ENCODE assay signal across 8 mouse cellular contexts in the genomic region with DNA sequence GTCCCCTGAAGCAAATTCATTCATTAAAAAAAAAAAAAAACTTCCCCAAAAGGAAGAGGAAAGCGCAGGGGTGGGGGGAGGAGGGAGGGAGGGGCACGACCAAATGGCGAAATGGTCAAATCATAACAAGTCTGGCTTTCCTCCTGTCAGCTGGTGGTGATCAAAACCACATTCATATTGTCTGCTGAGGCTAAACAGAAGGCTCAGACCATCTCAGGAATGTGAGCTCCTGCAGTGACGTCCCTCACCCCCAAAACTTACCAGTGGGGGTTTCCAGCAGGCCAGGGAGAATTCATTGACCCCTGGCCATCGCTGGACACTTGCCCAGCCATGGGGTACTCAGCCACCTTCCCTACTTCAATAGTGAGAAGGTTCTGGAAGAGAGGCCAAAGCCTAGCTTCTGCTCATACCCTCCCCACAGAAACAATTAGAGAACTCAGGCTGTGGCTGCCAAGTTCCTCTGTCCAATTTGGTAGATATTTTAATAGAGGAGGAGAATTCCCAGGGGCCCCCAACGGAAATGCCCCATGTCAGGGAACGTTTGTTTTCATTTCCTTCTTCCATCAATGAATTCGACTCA.
DNase-seq lines count a peak whose midpoint lies in the region; ATAC-seq lines count a peak whose summit lies in the region.

No protein-coding gene starts in this region.

- no peak overlapping the region for H3K9ac ChIP-seq in forebrain, embryonic 14.5 days (ENCODE audit: low read length)
- H3K9ac ChIP-seq in hindbrain, embryonic 15.5 days = no peak overlapping the region
- H3K9ac ChIP-seq in lung, embryonic 15.5 days = no peak overlapping the region

- H3K4me1 ChIP-seq in forebrain, embryonic 14.5 days (ENCODE audit: control insufficient read depth, insufficient read depth, low read length) = peaks cover 58% of the 10 kb centered on the region
- H3K4me1 ChIP-seq in hindbrain, embryonic 15.5 days (replicated peaks) = peaks cover 66% of the 10 kb centered on the region
- peaks cover 64% of the 10 kb centered on the region for H3K4me1 ChIP-seq in lung, embryonic 15.5 days

- no peaks in the 10 kb centered on the region for H3K9me3 ChIP-seq in forebrain, embryonic 14.5 days (replicated peaks; ENCODE audit: control insufficient read depth, low read length)
- H3K9me3 ChIP-seq in hindbrain, embryonic 15.5 days = no peaks in the 10 kb centered on the region
- no peaks in the 10 kb centered on the region for H3K9me3 ChIP-seq in lung, embryonic 15.5 days

- no peak for ATAC-seq in forebrain, embryonic 14.5 days
- ATAC-seq in hindbrain, embryonic 15.5 days (ENCODE audit: low FRiP score, low read depth) = no peak
- peak; percentile 41; the same call in 1 of the 2 replicates for ATAC-seq in lung, embryonic 15.5 days (ENCODE audit: borderline replicate concordance, extremely low read depth, low FRiP score, low TSS enrichment)
- no peak for ATAC-seq in activated CD4-positive, CD25-positive, alpha-beta regulatory T cell, adult 4 months

- peak overlapping the region; percentile 5; the same call in 1 of the 2 replicates for H3K27ac ChIP-seq in forebrain, embryonic 14.5 days (ENCODE audit: low read depth, low read length)
- peak overlapping the region; percentile 78 for H3K27ac ChIP-seq in hindbrain, embryonic 15.5 days (replicated peaks)
- H3K27ac ChIP-seq in lung, embryonic 15.5 days = peak overlapping the region; percentile 72

- peak; percentile 17 for DNase-seq in adipocyte (ENCODE audit: low spot score)
- peak; percentile 67 for DNase-seq in forebrain, embryonic 14.5 days (ENCODE audit: low spot score)
- no peak for DNase-seq in thymus, postnatal 25 days
- no peak for DNase-seq in thymus, adult 18-20 months
- DNase-seq in adrenal gland, postnatal 10 days = no peak

- no peaks in the 10 kb centered on the region for H3K27me3 ChIP-seq in forebrain, embryonic 14.5 days (replicated peaks; ENCODE audit: control insufficient read depth, insufficient read depth, low read length)
- H3K27me3 ChIP-seq in hindbrain, embryonic 15.5 days = no peaks in the 10 kb centered on the region
- no peaks in the 10 kb centered on the region for H3K27me3 ChIP-seq in lung, embryonic 15.5 days

- H3K4me2 ChIP-seq in forebrain, embryonic 14.5 days (ENCODE audit: low read length) = no peak overlapping the region
- H3K4me2 ChIP-seq in hindbrain, embryonic 15.5 days = no peak overlapping the region
- H3K4me2 ChIP-seq in lung, embryonic 15.5 days = no peak overlapping the region

- no peak overlapping the region for H3K4me3 ChIP-seq in forebrain, embryonic 14.5 days (ENCODE audit: low read depth, low read length)
- H3K4me3 ChIP-seq in hindbrain, embryonic 15.5 days = no peak overlapping the region
- H3K4me3 ChIP-seq in lung, embryonic 15.5 days = no peak overlapping the region

- H3K36me3 ChIP-seq in forebrain, embryonic 14.5 days (ENCODE audit: control insufficient read depth, insufficient read depth, low read length) = no peaks in the 10 kb centered on the region
- H3K36me3 ChIP-seq in hindbrain, embryonic 15.5 days = no peaks in the 10 kb centered on the region
- H3K36me3 ChIP-seq in lung, embryonic 15.5 days = no peaks in the 10 kb centered on the region

- 31% methylated on average over 8 of the region's 8 CpGs for WGBS in forebrain, embryonic 14.5 days
- WGBS in hindbrain, embryonic 15.5 days = 27% methylated on average over 8 of the region's 8 CpGs
- WGBS in lung, embryonic 15.5 days = 23% methylated on average over 8 of the region's 8 CpGs

Comparison
In these comparisons a context has a peak if more than half of its experiments do, and no peak if none do; other contexts are left out.
1. DNase-seq: peak in adipocyte (single experiment) and forebrain, embryonic 14.5 days (single experiment); none in thymus, postnatal 25 days (single experiment), thymus, adult 18-20 months (0 of 2) and adrenal gland, postnatal 10 days (single experiment).
2. H3K27ac ChIP-seq: peak in every context shown above with its lines; median percentile 78 in hindbrain, embryonic 15.5 days; 72 in lung, embryonic 15.5 days; 5 in forebrain, embryonic 14.5 days.